ENCODE assay signal across 9 mouse cellular contexts in genomic region chr14:49153801-49154200, GRCm38 (mm10). TPM values are rescaled to one million over a fixed set of nuclear protein-coding genes. Genes with fewer than 3 reads are reported as not detected.
A peak's percentile ranks its signal among the peaks of the same experiment; 100 is the strongest.
DNase-seq lines count a peak whose midpoint lies in the region; TF ChIP-seq lines count a peak whose summit lies in the region.
"Had no signal": no experiment of that assay in that cellular context is flagged by ENCODE, and none has a peak within 500 bp of the region (broad histone marks: within the 10 kb centered on the region; RNA-seq: fewer than 3 reads in every experiment).

No protein-coding gene starts in this region.

- peak; percentile 50 for DNase-seq in heart, adult 8-10 months (ENCODE audit: low spot score)
- DNase-seq in heart, postnatal 25 days (ENCODE audit: low spot score) = no peak
- DNase-seq in MEL-GATA-1-ER (ENCODE audit: extremely low read depth, low read depth) = peak; percentile 51
- peak; percentile 13 for DNase-seq in cerebellum, adult 11-12 months
- peak; percentile 37 to 52 for DNase-seq in frontal cortex, postnatal 25 days (ENCODE audit: low spot score in 2 of 2)
- DNase-seq in layer of hippocampus, postnatal 14 days (ENCODE audit: low spot score in 2 of 2) = peak; percentile 29 to 53
- DNase-seq in mesoderm, embryonic 11.5 days (ENCODE audit: low read depth, low spot score) = peak; percentile 71

- no peak for TF ChIP-seq POLR2A in testis, adult 2 months (IDR thresholded peaks at IDR 0.05; ENCODE audit: control insufficient read depth, low read depth, low read length)

- no peaks in the 10 kb centered on the region; the same call in none of the 2 replicates for H3K4me1 ChIP-seq in testis, adult 2 months (ENCODE audit: control insufficient read depth, insufficient read depth, low read length)
- H3K4me1 ChIP-seq: megakaryocyte, embryonic 14.5 days had no signal

- H3K4me3 ChIP-seq in testis, adult 2 months (ENCODE audit: control insufficient read depth, low read depth, low read length) = no peak overlapping the region
- H3K4me3 ChIP-seq: megakaryocyte, embryonic 14.5 days had no signal

- peak; percentile 23; the same call in 1 of the 2 replicates for TF ChIP-seq CTCF in testis, adult 2 months (IDR thresholded peaks at IDR 0.05; ENCODE audit: control insufficient read depth, insufficient read depth, insufficient replicate concordance, low read depth, low read length)

- intact Hi-C loops in heart, postnatal 25 days (cut with DNase I) = loop anchor here (5.0 kb wide), 1 partner anchor 78 kb away; no protein-coding TSS in a partner anchor

- H3K36me3 ChIP-seq in testis, adult 2 months (ENCODE audit: control insufficient read depth, insufficient read depth, low read length) = no peaks in the 10 kb centered on the region

- H3K27me3 ChIP-seq in testis, adult 2 months (ENCODE audit: control insufficient read depth, insufficient read depth, low read length) = no peaks in the 10 kb centered on the region
- H3K27me3 ChIP-seq: megakaryocyte, embryonic 14.5 days had no signal

- no peak overlapping the region for H3K27ac ChIP-seq in testis, adult 2 months (ENCODE audit: control insufficient read depth, insufficient read depth, low read depth, low read length)

RNA-seq across cellular contexts. Expression of gene Naa30, which starts 18.2 kb away (rescaled TPM):
- total RNA-seq in heart, adult 8-10 months (2022) = 10 to 100 TPM; 15.5 to 18.7 (median 16.0) TPM
- 10 to 100 TPM; 20.1 to 21.7 TPM for total RNA-seq in heart, postnatal 25 days (2021)
- total RNA-seq in layer of hippocampus, postnatal 14 days (2021) = 10 to 100 TPM; 34.3 to 36.4 TPM
- 21.1 and 28.2 TPM in 2 replicates for polyA plus RNA-seq in testis, adult 2 months (2012; rRNA removed)
